In genomic region chr2:19083816-19084215, GRCm38 (mm10) we compare ENCODE assay signal across 22 mouse cellular contexts.
DNase-seq lines count a peak whose midpoint lies in the region; ATAC-seq and TF ChIP-seq lines count a peak whose summit lies in the region.
"Had no signal": no experiment of that assay in that cellular context is flagged by ENCODE, and none has a peak within 500 bp of the region (broad histone marks: within the 10 kb centered on the region; RNA-seq: fewer than 3 reads in every experiment).

No protein-coding gene starts in this region.

- H3K27me3 ChIP-seq in forebrain, embryonic 14.5 days (replicated peaks; ENCODE audit: control insufficient read depth, insufficient read depth, low read length): no peaks in the 10 kb centered on the region
- no peaks in the 10 kb centered on the region for H3K27me3 ChIP-seq in forebrain, embryonic 11.5 days (ENCODE audit: control insufficient read depth, insufficient read depth, low read length)
- no peaks in the 10 kb centered on the region for H3K27me3 ChIP-seq in MEL (ENCODE audit: control insufficient read depth in 1 of 2, insufficient read depth in 2 of 2, low read length in 2 of 2)
- no peaks in the 10 kb centered on the region for H3K27me3 ChIP-seq in forebrain, postnatal 0 days (ENCODE audit: insufficient read depth, low read length)
- H3K27me3 ChIP-seq in intestine, embryonic 16.5 days (replicated peaks; ENCODE audit: control insufficient read depth, insufficient read depth, low read length): no peaks in the 10 kb centered on the region
- H3K27me3 ChIP-seq: embryonic facial prominence, embryonic 13.5 days; embryonic facial prominence, embryonic 15.5 days; Patski had no signal

- TF ChIP-seq POLR2A in MEL (IDR thresholded peaks at IDR 0.05; ENCODE audit: control insufficient read depth in 1 of 2, insufficient read depth in 1 of 2, low read depth in 1 of 2, low read length in 2 of 2, poor library complexity in 1 of 2): no peak
- no peak for TF ChIP-seq POLR2A in brain, embryonic 14.5 days (IDR thresholded peaks at IDR 0.05; ENCODE audit: borderline replicate concordance, extremely low read depth, insufficient read depth, insufficient read length, poor library complexity, severe bottlenecking)

- 73% methylated on average over 3 of the region's 3 CpGs for WGBS in forebrain, embryonic 14.5 days
- WGBS in forebrain, embryonic 11.5 days: 89% methylated on average over 3 of the region's 3 CpGs
- WGBS in forebrain, postnatal 0 days: 46% methylated on average over 3 of the region's 3 CpGs
- 71% methylated on average over 3 of the region's 3 CpGs for WGBS in intestine, embryonic 16.5 days

- no peak overlapping the region for H3K9ac ChIP-seq in forebrain, embryonic 14.5 days (ENCODE audit: low read length)
- H3K9ac ChIP-seq in forebrain, embryonic 11.5 days (ENCODE audit: low read length): no peak overlapping the region
- no peak overlapping the region for H3K9ac ChIP-seq in MEL (ENCODE audit: control insufficient read depth, low read depth, low read length, poor library complexity, severe bottlenecking)
- no peak overlapping the region for H3K9ac ChIP-seq in forebrain, postnatal 0 days
- no peak overlapping the region for H3K9ac ChIP-seq in intestine, embryonic 16.5 days (ENCODE audit: low read depth, low read length)
- H3K9ac ChIP-seq: embryonic facial prominence, embryonic 13.5 days; embryonic facial prominence, embryonic 15.5 days had no signal

- H3K36me3 ChIP-seq in forebrain, embryonic 14.5 days (ENCODE audit: control insufficient read depth, insufficient read depth, low read length): no peaks in the 10 kb centered on the region
- no peaks in the 10 kb centered on the region for H3K36me3 ChIP-seq in forebrain, embryonic 11.5 days (ENCODE audit: control insufficient read depth, insufficient read depth, low read length)
- H3K36me3 ChIP-seq in MEL (ENCODE audit: control insufficient read depth in 1 of 2, insufficient read depth in 2 of 2, low read length in 2 of 2): peaks cover 0 to 11% of the 10 kb centered on the region in 2 experiments; a peak in 2 of 4 replicates
- H3K36me3 ChIP-seq in forebrain, postnatal 0 days (ENCODE audit: insufficient read depth): no peaks in the 10 kb centered on the region
- H3K36me3 ChIP-seq in intestine, embryonic 16.5 days (ENCODE audit: control insufficient read depth, insufficient read depth, low read length): no peaks in the 10 kb centered on the region
- H3K36me3 ChIP-seq: embryonic facial prominence, embryonic 13.5 days; embryonic facial prominence, embryonic 15.5 days had no signal

- H3K4me1 ChIP-seq in forebrain, embryonic 14.5 days (ENCODE audit: control insufficient read depth, insufficient read depth, low read length): no peaks in the 10 kb centered on the region
- H3K4me1 ChIP-seq in forebrain, embryonic 11.5 days (replicated peaks; ENCODE audit: control insufficient read depth, insufficient read depth, low read length): no peaks in the 10 kb centered on the region
- H3K4me1 ChIP-seq in MEL (ENCODE audit: control insufficient read depth in 1 of 2, insufficient read depth in 2 of 2, low read length in 2 of 2): peaks cover 0 to 13% of the 10 kb centered on the region in 2 experiments; a peak in 2 of 4 replicates
- no peaks in the 10 kb centered on the region for H3K4me1 ChIP-seq in forebrain, postnatal 0 days (ENCODE audit: insufficient read depth)
- no peaks in the 10 kb centered on the region for H3K4me1 ChIP-seq in intestine, embryonic 16.5 days (ENCODE audit: control insufficient read depth, insufficient read depth, low read length)
- H3K4me1 ChIP-seq: embryonic facial prominence, embryonic 13.5 days; embryonic facial prominence, embryonic 15.5 days had no signal

- no peak for TF ChIP-seq EP300 in MEL (IDR thresholded peaks at IDR 0.05; ENCODE audit: low read depth in 1 of 2, low read length in 2 of 2)

- ATAC-seq in forebrain, embryonic 14.5 days: peak; percentile 32; the same call in 1 of the 2 replicates
- ATAC-seq in forebrain, embryonic 11.5 days (replicated peaks; ENCODE audit: low FRiP score): no peak
- ATAC-seq in forebrain, postnatal 0 days: peak; percentile 76
- no peak for ATAC-seq in intestine, embryonic 16.5 days
- ATAC-seq: activated CD4-positive, CD25-positive, alpha-beta regulatory T cell, adult 4 months; Patski had no signal

- peak; percentile 35 for DNase-seq in forebrain, embryonic 14.5 days (ENCODE audit: low spot score)
- no peak for DNase-seq in forebrain, embryonic 11.5 days (ENCODE audit: low spot score)
- no peak for DNase-seq in MEL (ENCODE audit: low read depth, low spot score)
- peak; percentile 48 for DNase-seq in brain, embryonic 14.5 days (ENCODE audit: low read depth)
- no peak for DNase-seq in forebrain, postnatal 0 days
- no peak for DNase-seq in cerebellum, postnatal 10 days
- DNase-seq: adrenal gland, adult 8-10 months; adrenal gland, postnatal 14 days; adrenal gland, postnatal 36 days; cerebellum, adult 11-12 months; cerebellum, adult 2 months; cerebellum, adult 9-10 months; cerebellum, postnatal 14 days; cerebellum, postnatal 36 days; embryo, embryonic 11 days; gastrocnemius, adult 2 months had no signal

- H3K79me2 ChIP-seq in MEL (ENCODE audit: control insufficient read depth, insufficient read depth, low read length, poor library complexity): no peaks in the 10 kb centered on the region

- no peaks in the 10 kb centered on the region for H3K9me3 ChIP-seq in forebrain, embryonic 14.5 days (replicated peaks; ENCODE audit: control insufficient read depth, low read length)
- no peaks in the 10 kb centered on the region for H3K9me3 ChIP-seq in forebrain, embryonic 11.5 days (ENCODE audit: control insufficient read depth, low read length)
- no peaks in the 10 kb centered on the region for H3K9me3 ChIP-seq in MEL (replicated peaks; ENCODE audit: insufficient read depth, low read length)
- H3K9me3 ChIP-seq in forebrain, postnatal 0 days (ENCODE audit: low read length): no peaks in the 10 kb centered on the region
- H3K9me3 ChIP-seq in intestine, embryonic 16.5 days (ENCODE audit: control insufficient read depth, low read length): no peaks in the 10 kb centered on the region
- H3K9me3 ChIP-seq: embryonic facial prominence, embryonic 13.5 days; embryonic facial prominence, embryonic 15.5 days had no signal

- no peak overlapping the region for H3K27ac ChIP-seq in forebrain, embryonic 14.5 days (ENCODE audit: low read depth, low read length)
- H3K27ac ChIP-seq in forebrain, embryonic 11.5 days (ENCODE audit: low read depth, low read length): no peak overlapping the region
- no peak overlapping the region for H3K27ac ChIP-seq in MEL (ENCODE audit: control insufficient read depth, low read depth, low read length)
- H3K27ac ChIP-seq in forebrain, postnatal 0 days (ENCODE audit: low read depth, low read length): no peak overlapping the region
- H3K27ac ChIP-seq in intestine, embryonic 16.5 days (ENCODE audit: low read length): no peak overlapping the region
- H3K27ac ChIP-seq: embryonic facial prominence, embryonic 13.5 days; embryonic facial prominence, embryonic 15.5 days; gastrocnemius, adult 2 months had no signal

- no peak overlapping the region for H3K4me2 ChIP-seq in forebrain, embryonic 14.5 days (ENCODE audit: low read length)
- no peak overlapping the region for H3K4me2 ChIP-seq in forebrain, embryonic 11.5 days (ENCODE audit: low read depth, low read length, severe bottlenecking)
- H3K4me2 ChIP-seq in forebrain, postnatal 0 days (ENCODE audit: low read depth): no peak overlapping the region
- H3K4me2 ChIP-seq in intestine, embryonic 16.5 days (ENCODE audit: low read depth, low read length): no peak overlapping the region
- H3K4me2 ChIP-seq: embryonic facial prominence, embryonic 13.5 days; embryonic facial prominence, embryonic 15.5 days had no signal

- no peak for TF ChIP-seq CTCF in MEL (IDR thresholded peaks at IDR 0.05 in 2 of 3, conservative IDR thresholded peaks at IDR 0.05 in 1 of 3; ENCODE audit: control insufficient read depth in 1 of 3, insufficient read depth in 1 of 3, low read depth in 2 of 3, low read length in 3 of 3, poor library complexity in 1 of 3, severe bottlenecking in 1 of 3)
- TF ChIP-seq CTCF in brain, embryonic 14.5 days (IDR thresholded peaks at IDR 0.05; ENCODE audit: borderline replicate concordance, extremely low read depth, insufficient read depth, insufficient read length): no peak
- no peak for TF ChIP-seq CTCF in forebrain, postnatal 0 days (IDR thresholded peaks at IDR 0.05; ENCODE audit: low read depth)

- H3K4me3 ChIP-seq in forebrain, embryonic 14.5 days (ENCODE audit: low read depth, low read length): no peak overlapping the region
- H3K4me3 ChIP-seq in forebrain, embryonic 11.5 days (ENCODE audit: low read depth, low read length): no peak overlapping the region
- H3K4me3 ChIP-seq in MEL (ENCODE audit: control insufficient read depth in 1 of 2, insufficient read depth in 1 of 2, low read depth in 2 of 2, low read length in 2 of 2): no peak overlapping the region
- H3K4me3 ChIP-seq in forebrain, postnatal 0 days (ENCODE audit: low read depth, low read length): no peak overlapping the region
- no peak overlapping the region for H3K4me3 ChIP-seq in intestine, embryonic 16.5 days (ENCODE audit: low read length)
- H3K4me3 ChIP-seq: embryonic facial prominence, embryonic 13.5 days; embryonic facial prominence, embryonic 15.5 days; erythroblast, embryonic 14.5 days; gastrocnemius, adult 2 months had no signal

- TF ChIP-seq RAD21 in MEL (IDR thresholded peaks at IDR 0.05; ENCODE audit: low read depth, low read length): no peak

TF ChIP-seq in MEL, 35 proteins besides CTCF, POLR2A, EP300 and RAD21:
- TF ChIP-seq ZNF384 (IDR thresholded peaks at IDR 0.05; ENCODE audit: low read depth, low read length): peak; percentile 47; the same call in 1 of the 2 replicates
- no peak for TF ChIP-seq MXI1 (IDR thresholded peaks at IDR 0.05; ENCODE audit: low read depth, low read length)

Comparison
In these comparisons a context has a peak if more than half of its experiments do, and no peak if none do; other contexts are left out.
1. ATAC-seq: peak in forebrain, embryonic 14.5 days (single experiment) and forebrain, postnatal 0 days (single experiment); none in forebrain, embryonic 11.5 days (single experiment) and intestine, embryonic 16.5 days (single experiment).
2. DNase-seq: peak in forebrain, embryonic 14.5 days (single experiment) and brain, embryonic 14.5 days (single experiment); none in forebrain, embryonic 11.5 days (single experiment), MEL (single experiment), forebrain, postnatal 0 days (single experiment) and cerebellum, postnatal 10 days (0 of 2).